Mouse (Mus musculus): ENCODE measurements around the gene Ralgapa2. TPM values are rescaled to one million over a fixed set of nuclear protein-coding genes. Genes with fewer than 3 reads are reported as not detected.

Gene Ralgapa2
- polyA plus RNA-seq, 1 experiment, result 26.6 TPM

GRCm38 (mm10) chr2:146218881-146219535, 293.1 kb downstream of the Ralgapa2 start:
- Histone ChIP-seq H3K27ac (ENCODE audit: insufficient read depth, low read length) (no peak overlapping the region), H3K9me3 (replicated peaks; ENCODE audit: control insufficient read depth, insufficient read depth, low read length, poor library complexity, severe bottlenecking) (no peaks in the 10 kb centered on the region), H3K36me3 (ENCODE audit: control insufficient read depth, insufficient read depth, low read length, poor library complexity, severe bottlenecking) (no peaks in the 10 kb centered on the region), H3K4me1 (ENCODE audit: control insufficient read depth, insufficient read depth, low read length) (no peaks in the 10 kb centered on the region), H3K9ac (ENCODE audit: low read depth, poor library complexity, severe bottlenecking) (no peak overlapping the region), H3K27me3 (ENCODE audit: control insufficient read depth, insufficient read depth, low read length, poor library complexity, severe bottlenecking) (peaks cover 26% of the 10 kb centered on the region), H3K4me3 (ENCODE audit: low read depth, low read length) (peak overlapping the region; percentile 15; the same call in 1 of the 2 replicates)
- TF ChIP-seq CTCF (IDR thresholded peaks at IDR 0.05; ENCODE audit: low read depth, low read length), result no peak
- TF ChIP-seq EP300 (IDR thresholded peaks at IDR 0.05; ENCODE audit: insufficient read depth, low read depth, low read length), result no peak
- TF ChIP-seq POLR2A (IDR thresholded peaks at IDR 0.05; ENCODE audit: insufficient read depth, low read length), result no peak

- Histone ChIP-seq H3K27ac (ENCODE audit: insufficient read depth, low read length) (no peak overlapping the region), H3K27me3 (ENCODE audit: control insufficient read depth, insufficient read depth, low read length, poor library complexity, severe bottlenecking) (peaks cover 19% of the 10 kb centered on the region), H3K9me3 (replicated peaks; ENCODE audit: control insufficient read depth, insufficient read depth, low read length, poor library complexity, severe bottlenecking) (no peaks in the 10 kb centered on the region), H3K9ac (ENCODE audit: low read depth, poor library complexity, severe bottlenecking) (no peak overlapping the region), H3K36me3 (ENCODE audit: control insufficient read depth, insufficient read depth, low read length, poor library complexity, severe bottlenecking) (no peaks in the 10 kb centered on the region), H3K4me1 (ENCODE audit: control insufficient read depth, insufficient read depth, low read length) (no peaks in the 10 kb centered on the region), H3K4me3 (ENCODE audit: low read depth, low read length) (peak overlapping the region; percentile 25; the same call in 1 of the 2 replicates)
- TF ChIP-seq POLR2A (IDR thresholded peaks at IDR 0.05; ENCODE audit: insufficient read depth, low read length), result no peak
- TF ChIP-seq CTCF (IDR thresholded peaks at IDR 0.05; ENCODE audit: low read depth, low read length), result no peak
- 0 out of 2 replicates have a peak, but pooled peaks have one; percentile 20 for TF ChIP-seq EP300 (IDR thresholded peaks at IDR 0.05; ENCODE audit: insufficient read depth, low read depth, low read length)
Observed at GRCm38 (mm10) chr2:146218161-146218691, 293.9 kb downstream of the Ralgapa2 start.

- H3K4me1 ChIP-seq (ENCODE audit: control insufficient read depth, insufficient read depth, low read length), result no peaks in the 10 kb centered on the region
Observed at GRCm38 (mm10) chr2:146217227-146217980, 294.7 kb downstream of the Ralgapa2 start.

GRCm38 (mm10) chr2:146216111-146217064, 295.8 kb downstream of the Ralgapa2 start:
- Histone ChIP-seq H3K27me3 (ENCODE audit: control insufficient read depth, insufficient read depth, low read length, poor library complexity, severe bottlenecking) (peaks cover 6% of the 10 kb centered on the region), H3K27ac (ENCODE audit: insufficient read depth, low read length) (no peak overlapping the region), H3K4me1 (ENCODE audit: control insufficient read depth, insufficient read depth, low read length) (no peaks in the 10 kb centered on the region), H3K9me3 (replicated peaks; ENCODE audit: control insufficient read depth, insufficient read depth, low read length, poor library complexity, severe bottlenecking) (no peaks in the 10 kb centered on the region), H3K36me3 (ENCODE audit: control insufficient read depth, insufficient read depth, low read length, poor library complexity, severe bottlenecking) (no peaks in the 10 kb centered on the region), H3K4me3 (ENCODE audit: low read depth, low read length) (no peak overlapping the region), H3K9ac (ENCODE audit: low read depth, poor library complexity, severe bottlenecking) (no peak overlapping the region)
- TF ChIP-seq POLR2A (IDR thresholded peaks at IDR 0.05; ENCODE audit: insufficient read depth, low read length), result no peak
- TF ChIP-seq CTCF (IDR thresholded peaks at IDR 0.05; ENCODE audit: low read depth, low read length), result no peak
- TF ChIP-seq EP300 (IDR thresholded peaks at IDR 0.05; ENCODE audit: insufficient read depth, low read depth, low read length), result no peak

More at GRCm38 (mm10) chr2:146217227-146217980, 294.7 kb downstream of the Ralgapa2 start:
- Histone ChIP-seq H3K36me3 (ENCODE audit: control insufficient read depth, insufficient read depth, low read length, poor library complexity, severe bottlenecking) (no peaks in the 10 kb centered on the region), H3K9ac (ENCODE audit: low read depth, poor library complexity, severe bottlenecking) (no peak overlapping the region), H3K27me3 (ENCODE audit: control insufficient read depth, insufficient read depth, low read length, poor library complexity, severe bottlenecking) (peaks cover 11% of the 10 kb centered on the region), H3K9me3 (replicated peaks; ENCODE audit: control insufficient read depth, insufficient read depth, low read length, poor library complexity, severe bottlenecking) (no peaks in the 10 kb centered on the region), H3K27ac (ENCODE audit: insufficient read depth, low read length) (no peak overlapping the region), H3K4me3 (ENCODE audit: low read depth, low read length) (no peak overlapping the region)
- TF ChIP-seq CTCF (IDR thresholded peaks at IDR 0.05; ENCODE audit: low read depth, low read length), result no peak
- no peak for TF ChIP-seq POLR2A (IDR thresholded peaks at IDR 0.05; ENCODE audit: insufficient read depth, low read length)
- no peak for TF ChIP-seq EP300 (IDR thresholded peaks at IDR 0.05; ENCODE audit: insufficient read depth, low read depth, low read length)

- no peak overlapping the region for H3K4me3 ChIP-seq (ENCODE audit: low read depth, low read length)
- H3K27ac ChIP-seq (ENCODE audit: insufficient read depth, low read length), result no peak overlapping the region
- H3K27me3 ChIP-seq (ENCODE audit: control insufficient read depth, insufficient read depth, low read length, poor library complexity, severe bottlenecking), result peaks cover 5% of the 10 kb centered on the region
- H3K4me1 ChIP-seq (ENCODE audit: control insufficient read depth, insufficient read depth, low read length), result no peaks in the 10 kb centered on the region
- H3K9ac ChIP-seq (ENCODE audit: low read depth, poor library complexity, severe bottlenecking), result no peak overlapping the region
- H3K9me3 ChIP-seq (replicated peaks; ENCODE audit: control insufficient read depth, insufficient read depth, low read length, poor library complexity, severe bottlenecking), result no peaks in the 10 kb centered on the region
- no peaks in the 10 kb centered on the region for H3K36me3 ChIP-seq (ENCODE audit: control insufficient read depth, insufficient read depth, low read length, poor library complexity, severe bottlenecking)
- peak; percentile 68 for TF ChIP-seq CTCF (IDR thresholded peaks at IDR 0.05; ENCODE audit: low read depth, low read length)
- TF ChIP-seq EP300 (IDR thresholded peaks at IDR 0.05; ENCODE audit: insufficient read depth, low read depth, low read length), result no peak
- no peak for TF ChIP-seq POLR2A (IDR thresholded peaks at IDR 0.05; ENCODE audit: insufficient read depth, low read length)
Observed at GRCm38 (mm10) chr2:146214715-146215114, 297.4 kb downstream of the Ralgapa2 start.

All from ES-Bruce4 (cell line).